Mouse (Mus musculus): ENCODE measurements around the gene Tsc2.

Gene Tsc2

GRCm38 (mm10) chr17:24640119-24640518 is 7.7 kb upstream of the Tsc2 start:
- CTCF ChIA-PET, result interaction anchor here in 2 of 4 experiments (0.8 to 1.4 kb wide), 4 partner anchors 10 to 27 kb away, joined by 3 to 5 read pairs (median 4); no protein-coding TSS in a partner anchor
- POLR2A ChIA-PET, result interaction anchor here in 3 of 4 experiments (0.5 to 2.6 kb wide), 24 partner anchors 8 to 200 kb away, joined by 3 to 13 read pairs (median 3); partner anchors contain the start of genes Nthl1 (in 3 of the 3), Traf7 (in 3 of the 3), Tsc2 (in 3 of the 3) and Zfp598 (in 3 of the 3)

DNA sequence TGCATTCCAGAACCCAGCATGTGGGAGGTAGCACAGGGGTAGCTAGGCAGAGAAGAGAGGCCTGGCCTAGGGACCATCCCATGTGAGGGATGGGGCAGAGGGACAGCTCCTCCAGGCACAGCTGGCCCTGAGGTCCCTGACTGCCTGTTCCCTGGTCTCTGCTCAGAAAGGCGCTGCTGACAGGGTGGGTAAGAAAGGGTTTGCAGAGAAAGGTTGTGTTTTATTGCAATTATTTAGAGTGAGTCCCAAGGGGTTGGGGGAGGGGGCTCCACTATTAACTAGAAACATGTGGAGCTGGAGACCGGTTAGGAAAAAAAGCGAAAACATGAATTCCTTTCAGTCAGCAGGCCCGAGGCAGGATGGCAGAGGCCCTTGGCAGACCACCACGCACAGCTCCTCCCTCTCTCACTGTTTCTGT is 7.2 kb upstream of the Tsc2 start:
- POLR2A ChIA-PET, result interaction anchor here in 3 of 4 experiments (0.5 to 2.6 kb wide), 20 partner anchors 7 to 199 kb away, joined by 3 to 13 read pairs (median 4); partner anchors contain the start of genes Traf7 (in 3 of the 3), Slc9a3r2 (in 2 of the 3), Zfp598 (in 2 of the 3) and Nthl1 (in 1 of the 3)
- CTCF ChIA-PET, result interaction anchor here in 2 of 4 experiments (0.8 to 1.4 kb wide), 3 partner anchors 10 to 28 kb away, joined by 3 to 4 read pairs (median 3); no protein-coding TSS in a partner anchor

DNA sequence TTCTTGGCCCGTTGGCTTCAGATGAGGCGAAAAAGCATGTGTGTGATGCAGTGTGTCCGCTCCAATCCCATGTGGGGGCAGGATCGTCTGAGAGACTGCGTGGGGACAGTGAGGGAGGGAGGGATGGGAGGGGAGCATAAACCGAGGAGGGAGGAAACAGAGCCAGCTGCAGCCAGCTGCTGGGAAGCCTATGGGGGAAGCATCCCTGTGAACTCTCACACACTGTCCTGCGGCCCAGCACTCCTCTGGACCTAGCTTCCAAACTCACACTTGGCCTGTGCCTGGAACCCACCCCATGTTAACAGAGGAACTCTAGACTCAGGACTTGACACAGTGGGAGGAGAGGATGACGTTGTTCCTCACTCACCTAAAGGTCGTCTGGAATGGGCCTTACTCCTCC is 6.4 kb upstream of the Tsc2 start:
- CTCF ChIA-PET, result no interaction called here
- POLR2A ChIA-PET, result interaction anchor here in 2 of 4 experiments (0.9 to 2.6 kb wide), 8 partner anchors 8 to 184 kb away, joined by 3 to 13 read pairs (median 8); partner anchors contain the start of genes Slc9a3r2 (in 1 of the 2), Traf7 (in 1 of the 2) and Zfp598 (in 1 of the 2)

GRCm38 (mm10) chr17:24638214-24638613 is 5.8 kb upstream of the Tsc2 start:
- CTCF ChIA-PET, result interaction anchor here in 2 of 4 experiments (1.0 to 1.8 kb wide), 2 partner anchors 9 kb away, joined by 4 to 8 read pairs; no protein-coding TSS in a partner anchor
- POLR2A ChIA-PET, result interaction anchor here in 2 of 4 experiments (0.9 to 2.6 kb wide), 9 partner anchors 9 to 183 kb away, joined by 3 to 14 read pairs (median 5); partner anchors contain the start of genes Traf7 (in 1 of the 2) and Zfp598 (in 1 of the 2)

DNA sequence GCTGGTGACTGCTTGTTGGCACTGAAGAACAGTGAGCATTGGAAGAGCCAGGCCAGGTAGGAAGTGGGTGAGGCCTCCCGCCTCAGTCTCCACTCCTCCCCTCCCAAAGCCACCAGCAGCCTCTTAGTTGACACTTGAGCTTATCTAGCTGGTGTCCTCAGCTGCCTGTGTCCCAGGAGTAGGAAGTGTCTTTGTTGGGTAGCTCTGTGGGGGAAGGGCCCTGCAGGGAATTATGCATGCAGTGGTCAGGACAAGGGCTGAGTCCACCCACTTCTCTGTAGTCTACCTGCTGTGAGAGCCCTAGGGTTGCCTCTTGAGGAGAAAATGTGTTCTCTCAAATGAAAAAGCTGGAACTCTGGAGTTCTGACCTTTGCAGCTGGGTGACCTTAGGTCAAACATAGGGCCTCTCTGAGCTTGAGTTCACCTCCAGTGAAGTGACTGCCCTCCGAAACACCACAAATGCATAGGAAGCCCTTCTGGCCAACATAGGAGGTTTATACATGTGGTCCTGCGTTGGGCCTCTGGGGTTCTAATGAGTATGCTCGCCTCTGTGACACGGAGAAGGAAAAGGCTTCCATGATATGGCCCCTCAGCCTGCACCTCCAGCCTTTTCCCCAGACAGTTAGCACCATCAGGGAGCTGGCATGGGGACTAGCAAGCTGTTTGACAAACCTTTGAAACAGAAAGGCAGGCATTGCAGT is 4.5 kb upstream of the Tsc2 start:
- POLR2A ChIA-PET, result interaction anchor here (0.7 to 3.9 kb wide), 55 partner anchors 8 to 468 kb away, joined by 3 to 26 read pairs (median 4); partner anchors contain the start of genes Pkd1 (in 3 of the 4), Traf7 (in 3 of the 4), Zfp598 (in 3 of the 4) and Slc9a3r2 (in 2 of the 4)
- CTCF ChIA-PET, result interaction anchor here in 3 of 4 experiments (0.6 to 1.8 kb wide), 17 partner anchors 8 to 182 kb away, joined by 3 to 8 read pairs (median 4); partner anchors contain the start of genes Mlst8 (in 1 of the 3) and Pkd1 (in 1 of the 3)

GRCm38 (mm10) chr17:24635694-24636093 is 3.3 kb upstream of the Tsc2 start:
- ChIA-PET CTCF (interaction anchor here in 2 of 4 experiments (1.2 to 1.6 kb wide), 2 partner anchors 15 to 86 kb away, joined by 3 to 7 read pairs; partner anchors contain the start of gene Pkd1 (in 1 of the 2)), POLR2A (interaction anchor here in 3 of 4 experiments (0.7 to 3.9 kb wide), 16 partner anchors 9 to 130 kb away, joined by 3 to 26 read pairs (median 5); partner anchors contain the start of genes Pkd1 (in 3 of the 3), Zfp598 (in 2 of the 3) and Slc9a3r2 (in 1 of the 3))

DNA sequence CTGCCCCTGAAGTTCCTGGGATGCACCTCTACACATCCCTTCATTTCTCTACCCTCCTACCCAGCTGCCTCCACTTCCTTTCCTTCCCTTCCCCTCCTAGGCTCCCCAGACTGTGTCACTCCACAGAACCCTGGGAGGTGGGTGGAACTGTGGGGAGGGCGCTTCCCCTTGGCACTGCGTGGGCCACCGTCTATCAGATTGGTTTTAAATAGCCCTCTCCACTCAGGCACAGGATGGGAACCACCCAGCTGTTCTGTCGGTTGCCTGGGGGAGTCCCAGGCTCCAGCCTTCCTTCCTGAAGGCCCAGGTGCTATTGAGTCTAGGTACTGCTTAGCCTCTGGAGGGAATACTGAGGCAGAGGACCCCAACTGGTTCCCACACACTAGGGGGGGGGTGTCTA is 2.6 kb upstream of the Tsc2 start:
- ChIA-PET POLR2A (interaction anchor here in 3 of 4 experiments (0.7 to 3.9 kb wide), 6 partner anchors 10 to 107 kb away, joined by 3 to 26 read pairs (median 4); partner anchors contain the start of genes Pkd1 (in 1 of the 3), Traf7 (in 1 of the 3) and Zfp598 (in 1 of the 3)), CTCF (no interaction called here)

DNA sequence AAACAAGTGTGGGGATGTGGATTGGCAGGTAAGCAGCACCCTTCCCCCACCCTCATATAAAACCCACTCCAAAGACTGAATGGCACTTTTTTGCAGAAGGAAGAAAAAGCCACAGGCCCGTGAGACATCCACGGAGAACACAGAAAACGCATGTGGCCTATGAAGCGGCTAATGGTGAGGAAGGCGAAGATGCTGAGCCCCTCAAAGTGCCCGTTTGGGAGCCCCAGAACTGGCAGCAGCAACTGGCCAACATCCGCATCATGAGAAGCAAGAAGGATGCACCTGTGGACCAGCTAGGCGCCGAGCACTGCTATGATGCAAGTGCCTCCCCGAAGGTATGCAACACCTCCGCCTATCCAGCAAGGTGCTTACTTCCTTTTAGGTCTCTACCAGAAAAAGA is 1.4 kb upstream of the Tsc2 start:
- POLR2A ChIA-PET, result interaction anchor here in 3 of 4 experiments (0.8 to 3.9 kb wide), 15 partner anchors 10 to 373 kb away, joined by 3 to 25 read pairs (median 10); partner anchors contain the start of genes Traf7 (in 2 of the 3), Mlst8 (in 1 of the 3) and Pkd1 (in 1 of the 3)
- CTCF ChIA-PET, result interaction anchor here in 1 of 4 experiments (2.0 kb wide), 1 partner anchor 13 kb away, joined by 4 read pairs; no protein-coding TSS in a partner anchor

DNA sequence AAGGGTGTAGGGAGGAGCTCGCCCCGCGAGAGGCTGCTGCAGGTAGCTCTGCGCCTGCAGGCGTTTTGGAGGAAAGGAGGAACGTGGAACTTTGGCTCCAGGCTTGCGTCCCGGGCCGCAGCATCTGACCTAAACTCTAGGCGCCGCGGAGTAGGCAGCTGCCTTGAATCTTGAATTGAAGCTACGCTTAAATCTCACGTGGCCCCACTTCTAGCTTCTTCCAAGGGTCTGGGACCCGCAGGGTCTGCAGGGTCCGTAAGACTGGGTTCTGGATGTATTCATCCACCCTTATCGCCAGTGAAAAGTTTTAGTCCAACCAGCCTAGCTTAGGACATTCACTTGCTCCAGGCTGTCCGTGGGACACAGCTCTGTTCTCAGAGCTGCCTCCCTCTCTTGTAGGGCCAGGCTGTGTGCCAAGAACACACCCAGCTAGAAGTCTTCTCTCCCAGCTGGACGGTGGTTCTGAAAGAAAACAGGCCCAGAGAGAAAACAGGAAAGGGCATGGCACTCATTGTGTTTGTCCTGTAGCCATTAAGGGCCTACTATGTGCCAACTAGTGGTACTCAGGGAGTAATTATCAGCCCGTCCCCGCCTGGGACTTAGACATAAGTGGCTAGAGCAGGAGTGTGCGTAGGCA is 501 bp upstream of the Tsc2 start:
- ChIA-PET POLR2A (interaction anchor here (0.6 to 3.3 kb wide), 101 partner anchors 7 to 1095 kb away, joined by 3 to 51 read pairs (median 4); partner anchors contain the start of genes Zfp598 (in 4 of the 4), Mlst8 (in 3 of the 4), Npw (in 3 of the 4) and Pkd1 (in 3 of the 4)), CTCF (interaction anchor here (0.6 to 2.0 kb wide), 21 partner anchors 14 to 219 kb away, joined by 3 to 10 read pairs (median 4); partner anchors contain the start of genes Zfp598 (in 2 of the 4), Mlst8 (in 1 of the 4), Ndufb10 (in 1 of the 4) and Pkd1 (in 1 of the 4))

GRCm38 (mm10) chr17:24630072-24630471 is 2.4 kb downstream of the Tsc2 start:
- POLR2A ChIA-PET, result interaction anchor here in 3 of 4 experiments (0.7 to 3.3 kb wide), 18 partner anchors 9 to 216 kb away, joined by 3 to 36 read pairs (median 5); partner anchors contain the start of genes Traf7 (in 3 of the 3), Npw (in 1 of the 3) and Pkd1 (in 1 of the 3)
- CTCF ChIA-PET, result interaction anchor here (0.6 to 2.8 kb wide), 11 partner anchors 10 to 1111 kb away, joined by 3 to 16 read pairs (median 6); partner anchors contain the start of gene Zfp598 (in 1 of the 4)

DNA sequence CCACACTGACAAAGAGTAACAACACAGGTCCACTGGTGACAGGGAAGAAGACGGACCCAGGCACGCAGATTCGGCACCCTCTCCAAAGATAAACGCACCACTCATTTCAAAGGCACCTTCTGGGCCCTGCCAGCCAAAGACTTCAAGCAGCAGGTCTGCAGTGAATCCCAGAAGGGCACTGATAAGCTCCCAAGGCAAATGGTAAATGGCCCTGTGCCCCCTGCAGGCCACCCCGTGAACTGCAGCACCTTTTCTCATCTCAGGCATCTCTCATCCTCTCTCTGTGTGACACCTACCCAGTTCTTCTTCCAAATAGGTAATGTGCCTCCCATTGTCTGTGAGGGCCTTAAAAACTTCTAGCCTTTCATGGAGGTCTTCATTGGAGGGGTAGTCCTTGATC is 3.8 kb downstream of the Tsc2 start:
- CTCF ChIA-PET, result interaction anchor here (0.5 to 2.8 kb wide), 67 partner anchors 8 to 787 kb away, joined by 3 to 17 read pairs (median 4); partner anchors contain the start of genes Pkd1 (in 2 of the 4), Zfp598 (in 2 of the 4), Mlst8 (in 1 of the 4) and Npw (in 1 of the 4)
- POLR2A ChIA-PET, result interaction anchor here in 3 of 4 experiments (0.5 to 3.1 kb wide), 38 partner anchors 8 to 660 kb away, joined by 3 to 27 read pairs (median 4); partner anchors contain the start of genes Traf7 (in 3 of the 3), Pkd1 (in 2 of the 3), Zfp598 (in 2 of the 3) and Jpt2 (in 1 of the 3)

DNA sequence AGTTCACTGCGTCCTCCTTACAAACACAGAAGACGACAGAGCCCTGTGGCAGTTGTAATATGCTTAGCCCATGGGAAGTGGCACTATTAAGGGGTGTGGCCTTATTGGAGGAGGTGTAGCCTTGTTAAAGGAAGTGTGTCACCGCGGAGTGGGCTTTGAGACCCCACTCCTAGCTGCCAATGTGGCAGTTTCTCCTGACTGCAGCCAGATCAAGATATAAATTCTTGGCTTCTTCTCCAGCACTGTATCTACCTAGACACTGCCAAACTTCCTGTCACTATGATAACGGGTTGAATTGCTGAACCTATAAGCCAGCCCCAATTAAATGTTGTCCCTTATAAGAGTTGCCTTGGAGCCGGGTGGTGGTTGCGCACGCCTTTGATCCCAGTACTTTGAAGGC is 7.0 kb downstream of the Tsc2 start:
- ChIA-PET CTCF (no interaction called here), POLR2A (interaction anchor here in 2 of 4 experiments (0.7 to 1.0 kb wide), 3 partner anchors 50 to 81 kb away, joined by 3 to 5 read pairs (median 4); partner anchors contain the start of gene Pkd1 (in 1 of the 2))

GRCm38 (mm10) chr17:24617561-24618194 is 14.8 kb downstream of the Tsc2 start:
- ChIA-PET CTCF (interaction anchor here in 3 of 4 experiments (0.5 to 2.4 kb wide), 6 partner anchors 11 to 790 kb away, joined by 3 to 16 read pairs (median 3); no protein-coding TSS in a partner anchor), POLR2A (interaction anchor here (0.6 to 7.8 kb wide), 37 partner anchors 9 to 593 kb away, joined by 3 to 45 read pairs (median 5); partner anchors contain the start of genes Nthl1 (in 3 of the 4), Pkd1 (in 3 of the 4), Traf7 (in 3 of the 4) and Tsc2 (in 3 of the 4))

- POLR2A ChIA-PET, result interaction anchor here in 1 of 4 experiments (1.0 to 1.4 kb wide), 3 partner anchors 9 to 34 kb away, joined by 3 to 4 read pairs (median 4); no protein-coding TSS in a partner anchor
- CTCF ChIA-PET, result interaction anchor here in 3 of 4 experiments (0.7 to 1.7 kb wide), 4 partner anchors 10 to 108 kb away, joined by 3 to 5 read pairs (median 4); no protein-coding TSS in a partner anchor
These were observed 21.7 kb downstream of the Tsc2 start for GRCm38 (mm10) chr17:24610711-24611110.

GRCm38 (mm10) chr17:24608874-24609273 is 23.6 kb downstream of the Tsc2 start:
- ChIA-PET POLR2A (interaction anchor here in 2 of 4 experiments (0.6 to 6.1 kb wide), 5 partner anchors 8 to 88 kb away, joined by 3 to 64 read pairs (median 3); no protein-coding TSS in a partner anchor), CTCF (interaction anchor here in 2 of 4 experiments (0.5 to 0.7 kb wide), 2 partner anchors 18 to 58 kb away, joined by 4 to 5 read pairs; no protein-coding TSS in a partner anchor)

- ChIA-PET POLR2A (interaction anchor here in 2 of 4 experiments (0.8 to 6.1 kb wide), 8 partner anchors 8 to 59 kb away, joined by 3 to 64 read pairs (median 4); partner anchors contain the start of gene Pkd1 (in 1 of the 2)), CTCF (interaction anchor here in 2 of 4 experiments (0.6 to 1.2 kb wide), 4 partner anchors 12 to 62 kb away, joined by 3 to 4 read pairs (median 4); no protein-coding TSS in a partner anchor)
These were observed 24.1 kb downstream of the Tsc2 start for GRCm38 (mm10) chr17:24608370-24608769.

Measured in embryonic stem cell, embryonic (primary cell).